Mouse (Mus musculus): ENCODE measurements around the gene AW549877. TPM values are rescaled to one million over a fixed set of nuclear protein-coding genes. Genes with fewer than 3 reads are reported as not detected.

Gene AW549877
- polyA plus RNA-seq, 1 experiment from 2014 or later = 30.5 TPM

DNA sequence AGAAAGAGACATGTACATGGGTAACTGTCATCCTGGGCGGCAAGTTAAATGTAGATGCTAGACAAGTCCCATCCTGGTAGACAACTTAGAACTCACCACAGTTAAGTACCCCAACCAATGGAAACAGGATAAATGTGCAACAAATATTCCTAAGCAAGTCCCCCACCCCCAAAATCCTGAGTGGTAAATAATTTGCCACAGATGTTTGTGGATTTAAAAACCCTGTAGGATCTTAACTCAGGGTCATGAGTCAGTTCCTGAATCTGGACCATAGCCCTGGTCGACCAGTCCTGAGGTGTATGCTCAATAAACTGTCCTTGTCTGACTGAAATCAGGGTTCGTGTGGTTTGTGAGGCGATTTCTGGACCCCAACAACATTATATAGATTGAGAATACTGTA, 62.1 kb downstream of the AW549877 start:
- Histone ChIP-seq H3K36me3 (no peaks in the 10 kb centered on the region), H3K4me1 (no peaks in the 10 kb centered on the region), H3K9ac (no peak overlapping the region), H3K9me3 (replicated peaks) (no peaks in the 10 kb centered on the region), H3K27me3 (no peaks in the 10 kb centered on the region), H3K4me2 (replicated peaks) (no peak overlapping the region), H3K4me3 (replicated peaks) (no peak overlapping the region), H3K27ac (replicated peaks) (no peak overlapping the region)
- ATAC-seq (ENCODE audit: insufficient number of reproducible peaks, low FRiP score, low TSS enrichment, low read depth) = no peak
- WGBS = 80% methylated on average over 4 of the region's 4 CpGs

Other genes starting within 250 kb of the AW549877 start
- gene Fbxo4, start 16.2 kb downstream of the AW549877 start, polyA plus RNA-seq (2015; fragmentation: Nextera tagmentation; extraction: Ambion mirVana) = 12.0 and 12.6 TPM in 2 replicates
- gene Oxct1, start 30.6 kb upstream of the AW549877 start, polyA plus RNA-seq (2015; fragmentation: Nextera tagmentation; extraction: Ambion mirVana) = 235 and 238 TPM in 2 replicates

Data from embryonic facial prominence, embryonic 15.5 days (tissue).